Mouse (Mus musculus): ENCODE data around the gene Smarca2.

DNA sequence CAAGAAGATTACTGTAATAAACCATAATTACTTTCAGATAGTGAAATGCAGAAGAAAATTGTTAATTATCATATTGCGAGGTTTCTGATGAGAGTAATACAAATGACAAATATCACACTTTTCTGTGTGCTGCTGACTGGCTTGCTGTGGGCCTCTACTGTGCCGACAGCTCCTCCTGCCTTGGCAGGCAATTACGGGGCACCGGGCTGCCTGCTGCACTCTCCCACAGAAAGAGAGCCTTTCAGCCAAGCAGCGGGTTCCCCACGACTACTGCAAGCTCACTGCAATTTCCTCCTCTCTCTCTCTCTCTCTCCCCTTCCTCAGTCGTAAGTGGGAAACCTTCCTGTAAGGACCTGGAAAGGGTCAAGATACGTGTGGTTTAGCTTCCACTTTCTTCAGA lies 73.7 kb downstream of the Smarca2 start:
- TF ChIP-seq CTCF (IDR thresholded peaks at IDR 0.05) (no peak), EP300 (IDR thresholded peaks at IDR 0.05) (no peak)
